Mouse (Mus musculus): ENCODE measurements around the gene Sucnr1.

DNA sequence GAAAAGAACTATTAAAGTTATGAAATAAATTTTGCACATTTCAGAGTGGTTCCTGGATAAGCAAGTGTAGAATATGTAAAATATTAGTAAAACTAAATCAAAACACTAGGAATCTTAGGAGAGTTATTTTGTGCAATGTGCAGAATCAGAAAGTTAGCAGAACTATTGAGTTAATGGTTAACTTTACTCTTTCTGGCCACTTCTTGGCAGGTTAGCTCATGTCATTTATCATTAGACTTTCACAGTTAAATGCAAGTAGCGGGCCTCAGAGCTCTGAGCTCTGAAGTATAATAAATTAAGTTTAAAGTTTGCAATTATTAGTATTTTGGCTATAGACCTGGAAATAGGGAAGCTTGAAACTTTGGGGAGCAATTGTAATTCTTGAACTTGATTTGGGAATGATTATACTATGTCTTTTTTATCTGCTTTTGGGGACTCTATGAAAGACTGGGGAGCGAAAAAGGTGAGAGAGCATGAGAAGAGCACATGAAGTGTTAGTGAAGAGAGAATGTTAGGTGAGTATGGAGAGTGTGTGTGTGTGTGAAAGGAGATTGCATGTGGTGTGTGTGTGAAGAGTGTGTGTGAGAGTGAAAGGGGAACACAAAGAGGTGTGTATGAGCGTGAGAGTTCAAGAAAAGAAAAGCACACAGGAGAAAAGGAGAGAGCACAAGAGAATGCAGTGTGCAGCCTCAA lies 35.3 kb upstream of the Sucnr1 start:
- TF ChIP-seq CTCF (IDR thresholded peaks at IDR 0.05; ENCODE audit: low read depth) (no peak), EP300 (IDR thresholded peaks at IDR 0.05; ENCODE audit: low read depth) (no peak)
